Mouse (Mus musculus): ENCODE measurements around the gene Hint3. TPM values are rescaled to one million over a fixed set of nuclear protein-coding genes. Genes with fewer than 3 reads are reported as not detected.

Hint3 gene
- total and polyA plus RNA-seq, 2 experiments = 16.4 to 54.7 TPM

- Histone ChIP-seq H3K4me1 (ENCODE audit: control insufficient read depth, insufficient read depth, low read length) (no peaks in the 10 kb centered on the region), H3K27me3 (ENCODE audit: control insufficient read depth, insufficient read depth, low read length) (no peaks in the 10 kb centered on the region), H3K79me2 (ENCODE audit: control insufficient read depth, insufficient read depth, low read length) (no peaks in the 10 kb centered on the region; the same call in 1 of the 2 replicates), H3K27ac (replicated peaks; ENCODE audit: insufficient read depth, low read depth, low read length) (no peak overlapping the region), H3K9ac (ENCODE audit: low read depth, low read length) (no peak overlapping the region), H3K36me3 (ENCODE audit: control insufficient read depth, insufficient read depth, low read length) (peaks cover 14% of the 10 kb centered on the region), H3K4me3 (ENCODE audit: insufficient read depth, low read depth, low read length) (no peak overlapping the region)
- WGBS = 96% methylated on average over 1 of the region's 1 CpGs
- TF ChIP-seq POLR2A (IDR thresholded peaks at IDR 0.05; ENCODE audit: extremely low read depth, insufficient read depth, low read length) (no peak), CTCF (IDR thresholded peaks at IDR 0.05; ENCODE audit: low read depth, low read length) (no peak)
- DNase-seq (ENCODE audit: extremely low read depth, low read depth, low spot score) = no peak
Measured at GRCm38 (mm10) chr10:30585691-30586090, 43.7 kb downstream of the Hint3 start.

DNA sequence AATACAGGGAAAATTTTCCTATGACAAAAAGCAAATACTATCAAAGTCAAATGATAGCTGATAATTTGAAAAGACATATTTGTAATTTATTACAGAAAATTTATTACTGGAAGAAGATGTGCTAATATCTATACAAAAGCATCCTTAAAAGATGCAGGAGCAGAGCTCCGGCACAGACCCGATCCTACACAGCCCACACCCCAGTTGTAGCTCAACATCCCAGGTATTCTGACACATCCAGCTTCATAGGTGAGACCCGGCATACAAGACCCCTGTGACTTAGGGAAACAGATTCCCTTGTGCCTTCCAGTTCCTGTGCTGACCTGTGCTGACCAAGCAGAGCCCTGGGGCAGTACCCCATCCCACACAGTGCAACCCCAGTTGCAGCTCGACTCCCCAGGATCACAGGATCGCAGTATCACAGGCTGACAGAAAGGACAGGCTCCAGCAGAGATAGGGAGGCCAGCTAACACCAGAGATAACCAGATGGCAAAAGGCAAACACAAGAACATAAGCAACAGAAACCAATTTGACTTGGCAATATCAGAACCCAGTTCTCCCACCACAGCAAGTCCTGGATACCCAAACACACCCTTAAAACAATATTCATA is 51.7 kb downstream of the Hint3 start:
- Histone ChIP-seq H3K79me2 (ENCODE audit: control insufficient read depth, insufficient read depth, low read length) (no peaks in the 10 kb centered on the region; the same call in 1 of the 2 replicates), H3K4me3 (ENCODE audit: insufficient read depth, low read depth, low read length) (no peak overlapping the region), H3K4me1 (ENCODE audit: control insufficient read depth, insufficient read depth, low read length) (no peaks in the 10 kb centered on the region), H3K27ac (replicated peaks; ENCODE audit: insufficient read depth, low read depth, low read length) (no peak overlapping the region), H3K36me3 (ENCODE audit: control insufficient read depth, insufficient read depth, low read length) (peaks cover 5% of the 10 kb centered on the region), H3K27me3 (ENCODE audit: control insufficient read depth, insufficient read depth, low read length) (no peaks in the 10 kb centered on the region), H3K9ac (ENCODE audit: low read depth, low read length) (no peak overlapping the region)
- WGBS = 93% methylated on average over 5 of the region's 5 CpGs
- DNase-seq (ENCODE audit: extremely low read depth, low read depth, low spot score) = no peak
- no peak for TF ChIP-seq POLR2A (IDR thresholded peaks at IDR 0.05; ENCODE audit: extremely low read depth, insufficient read depth, low read length)
- TF ChIP-seq CTCF (IDR thresholded peaks at IDR 0.05; ENCODE audit: low read depth, low read length) = no peak

- H3K27ac ChIP-seq (replicated peaks; ENCODE audit: insufficient read depth, low read depth, low read length) = no peak overlapping the region
- no peaks in the 10 kb centered on the region for H3K27me3 ChIP-seq (ENCODE audit: control insufficient read depth, insufficient read depth, low read length)
- H3K36me3 ChIP-seq (ENCODE audit: control insufficient read depth, insufficient read depth, low read length) = peaks cover 4% of the 10 kb centered on the region
- no peaks in the 10 kb centered on the region for H3K79me2 ChIP-seq (ENCODE audit: control insufficient read depth, insufficient read depth, low read length)
- TF ChIP-seq CTCF (IDR thresholded peaks at IDR 0.05; ENCODE audit: low read depth, low read length) = no peak
- no peak for TF ChIP-seq POLR2A (IDR thresholded peaks at IDR 0.05; ENCODE audit: extremely low read depth, insufficient read depth, low read length)
- DNase-seq (ENCODE audit: extremely low read depth, low read depth, low spot score) = peak; percentile 70
- H3K9ac ChIP-seq (ENCODE audit: low read depth, low read length) = no peak overlapping the region
- H3K4me1 ChIP-seq (ENCODE audit: control insufficient read depth, insufficient read depth, low read length) = peaks cover 5% of the 10 kb centered on the region; the same call in 1 of the 2 replicates
- no peak overlapping the region for H3K4me3 ChIP-seq (ENCODE audit: insufficient read depth, low read depth, low read length)
Measured at GRCm38 (mm10) chr10:30566364-30566763, 63.1 kb downstream of the Hint3 start.

- no peak for TF ChIP-seq POLR2A (IDR thresholded peaks at IDR 0.05; ENCODE audit: extremely low read depth, insufficient read depth, low read length)
- no peak for TF ChIP-seq CTCF (IDR thresholded peaks at IDR 0.05; ENCODE audit: low read depth, low read length)
- Histone ChIP-seq H3K4me1 (ENCODE audit: control insufficient read depth, insufficient read depth, low read length) (peaks cover 5% of the 10 kb centered on the region; the same call in 1 of the 2 replicates), H3K9ac (ENCODE audit: low read depth, low read length) (no peak overlapping the region), H3K4me3 (ENCODE audit: insufficient read depth, low read depth, low read length) (no peak overlapping the region), H3K27ac (replicated peaks; ENCODE audit: insufficient read depth, low read depth, low read length) (no peak overlapping the region), H3K36me3 (ENCODE audit: control insufficient read depth, insufficient read depth, low read length) (peaks cover 14% of the 10 kb centered on the region), H3K27me3 (ENCODE audit: control insufficient read depth, insufficient read depth, low read length) (no peaks in the 10 kb centered on the region), H3K79me2 (ENCODE audit: control insufficient read depth, insufficient read depth, low read length) (no peaks in the 10 kb centered on the region)
- DNase-seq (ENCODE audit: extremely low read depth, low read depth, low spot score) = no peak
- 87% methylated on average over 3 of the region's 3 CpGs for WGBS
Measured at GRCm38 (mm10) chr10:30564651-30565050, 64.8 kb downstream of the Hint3 start.

Other genes starting within 250 kb of the Hint3 start
- 5.6 and 8.3 TPM in 2 replicates for gene Trmt11, start 28.9 kb downstream of the Hint3 start, total RNA-seq (2014; rRNA removed)
- gene Trmt11, start 28.9 kb downstream of the Hint3 start, polyA plus RNA-seq (2012; rRNA removed) = 0.70 and 0.72 TPM in 2 replicates
- 1.5 and 2.1 TPM in 2 replicates for gene Ncoa7, start 173.7 kb upstream of the Hint3 start, total RNA-seq (2014; rRNA removed)
- gene Ncoa7, start 173.7 kb upstream of the Hint3 start, polyA plus RNA-seq (2012; rRNA removed) = 0.27 and 0.32 TPM in 2 replicates
- 0.18 and 0.40 TPM in 2 replicates for gene Hey2, start 213.2 kb upstream of the Hint3 start, total RNA-seq (2014; rRNA removed)
- gene Hey2, start 213.2 kb upstream of the Hint3 start, polyA plus RNA-seq (2012; rRNA removed) = 0.38 and 0.40 TPM in 2 replicates

All from liver, adult 2 months (tissue).